In the genomic region with DNA sequence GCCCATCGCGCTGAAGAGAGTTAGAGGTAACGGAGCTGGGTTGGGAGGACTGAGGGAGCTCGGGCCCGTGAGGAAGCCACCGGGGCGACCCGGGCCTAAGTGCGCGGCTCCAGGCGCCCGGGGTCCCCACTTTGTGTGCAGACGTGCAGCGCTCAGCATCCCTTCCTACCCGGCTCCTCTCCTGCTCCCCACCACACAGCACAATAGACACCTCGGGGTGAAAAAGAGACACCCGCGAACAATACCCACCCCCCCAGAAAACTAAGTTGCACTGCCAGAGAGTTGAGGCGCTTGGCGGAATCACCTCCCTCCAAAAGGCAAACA, we compare ENCODE assay signal across 9 mouse cellular contexts. TPM values are rescaled to one million over a fixed set of nuclear protein-coding genes. Genes with fewer than 3 reads are reported as not detected.
DNase-seq lines count a peak whose midpoint lies in the region; ATAC-seq and TF ChIP-seq lines count a peak whose summit lies in the region.
"Had no signal": no experiment of that assay in that cellular context is flagged by ENCODE, and none has a peak within 500 bp of the region (broad histone marks: within the 10 kb centered on the region; RNA-seq: fewer than 3 reads in every experiment).

No protein-coding gene starts in this region.

- no peak for ATAC-seq in heart, embryonic 11.5 days (replicated peaks; ENCODE audit: insufficient number of reproducible peaks, low FRiP score, low TSS enrichment)
- ATAC-seq in liver, embryonic 11.5 days (replicated peaks; ENCODE audit: low FRiP score): no peak
- no peak for ATAC-seq in stomach, postnatal 0 days (ENCODE audit: low FRiP score, low TSS enrichment)

- TF ChIP-seq EP300 in stomach, postnatal 0 days (optimal IDR thresholded peaks at IDR 0.05): no peak

- no peak for TF ChIP-seq CTCF in testis, adult 2 months (IDR thresholded peaks at IDR 0.05; ENCODE audit: control insufficient read depth, insufficient read depth, insufficient replicate concordance, low read depth, low read length)
- TF ChIP-seq CTCF in stomach, postnatal 0 days (IDR thresholded peaks at IDR 0.05; ENCODE audit: low read depth): no peak

- peaks cover 20% of the 10 kb centered on the region for H3K27me3 ChIP-seq in heart, embryonic 11.5 days (ENCODE audit: control insufficient read depth, insufficient read depth, low read length)
- no peaks in the 10 kb centered on the region for H3K27me3 ChIP-seq in testis, adult 2 months (ENCODE audit: control insufficient read depth, insufficient read depth, low read length)
- H3K27me3 ChIP-seq in liver, embryonic 11.5 days (replicated peaks; ENCODE audit: control insufficient read depth, insufficient read depth, low read length): peaks cover 61% of the 10 kb centered on the region
- no peaks in the 10 kb centered on the region for H3K27me3 ChIP-seq in stomach, postnatal 0 days (ENCODE audit: control insufficient read depth, insufficient read depth, low read length)

- H3K36me3 ChIP-seq in heart, embryonic 11.5 days (ENCODE audit: control insufficient read depth, insufficient read depth, low read length): no peaks in the 10 kb centered on the region
- no peaks in the 10 kb centered on the region for H3K36me3 ChIP-seq in testis, adult 2 months (ENCODE audit: control insufficient read depth, insufficient read depth, low read length)
- no peaks in the 10 kb centered on the region for H3K36me3 ChIP-seq in liver, embryonic 11.5 days (ENCODE audit: control insufficient read depth, insufficient read depth, low read length)
- H3K36me3 ChIP-seq in stomach, postnatal 0 days (ENCODE audit: control insufficient read depth, insufficient read depth, low read length): no peaks in the 10 kb centered on the region

- no peaks in the 10 kb centered on the region for H3K9me3 ChIP-seq in heart, embryonic 11.5 days (replicated peaks; ENCODE audit: control insufficient read depth, low read length)
- no peaks in the 10 kb centered on the region for H3K9me3 ChIP-seq in liver, embryonic 11.5 days (ENCODE audit: control insufficient read depth, low read length)
- H3K9me3 ChIP-seq in stomach, postnatal 0 days (ENCODE audit: control insufficient read depth, low read length): no peaks in the 10 kb centered on the region

- no peak for DNase-seq in heart, adult 18-20 months
- no peak for DNase-seq in testis, postnatal 10 days (ENCODE audit: low spot score)
- no peak for DNase-seq in liver, embryonic 11.5 days (ENCODE audit: low spot score)
- no peak for DNase-seq in stomach, postnatal 0 days (ENCODE audit: low spot score)
- DNase-seq in adrenal gland, postnatal 4 days (ENCODE audit: low spot score in 2 of 2): no peak
- no peak for DNase-seq in adrenal gland, postnatal 10 days

- WGBS in heart, embryonic 11.5 days (ENCODE audit: insufficient replicate concordance): 3% methylated on average over 20 of the region's 20 CpGs
- 5% methylated on average over 20 of the region's 20 CpGs for WGBS in liver, embryonic 11.5 days
- 1% methylated on average over 20 of the region's 20 CpGs for WGBS in stomach, postnatal 0 days

- H3K27ac ChIP-seq in heart, embryonic 11.5 days (ENCODE audit: low read depth, low read length): no peak overlapping the region
- H3K27ac ChIP-seq in testis, adult 2 months (ENCODE audit: control insufficient read depth, insufficient read depth, low read depth, low read length): no peak overlapping the region
- no peak overlapping the region for H3K27ac ChIP-seq in liver, embryonic 11.5 days (ENCODE audit: low read depth, low read length)
- H3K27ac ChIP-seq in stomach, postnatal 0 days (replicated peaks): peak overlapping the region; percentile 86

- TF ChIP-seq POLR2A in testis, adult 2 months (IDR thresholded peaks at IDR 0.05; ENCODE audit: control insufficient read depth, low read depth, low read length): no peak

- peak overlapping the region; percentile 82 for H3K9ac ChIP-seq in heart, embryonic 11.5 days (ENCODE audit: low read depth, low read length)
- H3K9ac ChIP-seq in liver, embryonic 11.5 days (ENCODE audit: low read depth, low read length): peak overlapping the region; percentile 73
- H3K9ac ChIP-seq in stomach, postnatal 0 days (ENCODE audit: low read length): peak overlapping the region; percentile 84

- no peaks in the 10 kb centered on the region for H3K4me1 ChIP-seq in heart, embryonic 11.5 days (ENCODE audit: control insufficient read depth, insufficient read depth, low read length)
- peaks cover 2% of the 10 kb centered on the region for H3K4me1 ChIP-seq in testis, adult 2 months (ENCODE audit: control insufficient read depth, insufficient read depth, low read length)
- no peaks in the 10 kb centered on the region for H3K4me1 ChIP-seq in liver, embryonic 11.5 days (replicated peaks; ENCODE audit: control insufficient read depth, insufficient read depth, low read length)
- no peaks in the 10 kb centered on the region for H3K4me1 ChIP-seq in stomach, postnatal 0 days (replicated peaks; ENCODE audit: control insufficient read depth, insufficient read depth)

- peak overlapping the region; percentile 77 for H3K4me3 ChIP-seq in heart, embryonic 11.5 days (ENCODE audit: low read depth, low read length)
- H3K4me3 ChIP-seq in testis, adult 2 months (ENCODE audit: control insufficient read depth, low read depth, low read length): peak overlapping the region; percentile 75
- H3K4me3 ChIP-seq in liver, embryonic 11.5 days (ENCODE audit: low read depth, low read length): peak overlapping the region; percentile 67
- H3K4me3 ChIP-seq in stomach, postnatal 0 days (ENCODE audit: low read depth, low read length): peak overlapping the region; percentile 68

- H3K4me2 ChIP-seq in heart, embryonic 11.5 days: peak overlapping the region; percentile 70
- H3K4me2 ChIP-seq in liver, embryonic 11.5 days: peak overlapping the region; percentile 83
- peak overlapping the region; percentile 85 for H3K4me2 ChIP-seq in stomach, postnatal 0 days (replicated peaks; ENCODE audit: low read depth)

RNA-seq across cellular contexts. Expression of gene Pygo1, which starts 0.5 kb away (rescaled TPM):
- polyA plus RNA-seq in heart, embryonic 11.5 days (2014; fragmentation: Nextera tagmentation; extraction: Ambion mirVana): 2.0 and 2.9 TPM in 2 replicates
- 10 to 100 TPM; 13.5 to 14.9 TPM for total RNA-seq in heart, adult 18-20 months (2021)
- 0.32 and 0.52 TPM in 2 replicates for polyA plus RNA-seq in testis, adult 2 months (2012; rRNA removed)
- polyA plus RNA-seq in liver, embryonic 11.5 days (2014; fragmentation: Nextera tagmentation; extraction: Ambion mirVana): 1.7 and 1.8 TPM in 2 replicates
- polyA plus RNA-seq in stomach, postnatal 0 days (2015; fragmentation: Nextera tagmentation; extraction: Ambion mirVana): 1.1 and 1.4 TPM in 2 replicates
- total RNA-seq in adrenal gland, postnatal 4 days (2021): 1 to 10 TPM; 7.4 to 7.7 TPM
- total RNA-seq in adrenal gland, postnatal 10 days (2021): 1 to 10 TPM; 3.5 to 5.0 TPM

RNA-seq across cellular contexts. Expression of gene Dyx1c1, which starts 32.7 kb away (rescaled TPM):
- polyA plus RNA-seq in heart, embryonic 11.5 days (2014; fragmentation: Nextera tagmentation; extraction: Ambion mirVana): 0.50 and 1.2 TPM in 2 replicates
- total RNA-seq in heart, adult 18-20 months (2021): under 1 TPM; 0.30 to 0.57 TPM
- 13.2 and 13.5 TPM in 2 replicates for polyA plus RNA-seq in testis, adult 2 months (2012; rRNA removed)
- polyA plus RNA-seq in liver, embryonic 11.5 days (2014; fragmentation: Nextera tagmentation; extraction: Ambion mirVana): 0.70 and 0.77 TPM in 2 replicates
- 0.28 and 0.51 TPM in 2 replicates for polyA plus RNA-seq in stomach, postnatal 0 days (2015; fragmentation: Nextera tagmentation; extraction: Ambion mirVana)
- total RNA-seq in adrenal gland, postnatal 4 days (2021): 1 to 10 TPM; 1.7 to 1.8 TPM
- total RNA-seq in adrenal gland, postnatal 10 days (2021): under 1 TPM; 0.66 to 0.85 TPM

RNA-seq across cellular contexts. Expression of gene Gm44503, which starts 32.8 kb away (rescaled TPM):
- polyA plus RNA-seq in heart, embryonic 11.5 days (2014; fragmentation: Nextera tagmentation; extraction: Ambion mirVana): not detected in 2 replicates
- total RNA-seq in heart, adult 18-20 months (2021): not detected
- not detected in 2 replicates for polyA plus RNA-seq in testis, adult 2 months (2012; rRNA removed)
- not detected in 2 replicates for polyA plus RNA-seq in liver, embryonic 11.5 days (2014; fragmentation: Nextera tagmentation; extraction: Ambion mirVana)
- not detected in 2 replicates for polyA plus RNA-seq in stomach, postnatal 0 days (2015; fragmentation: Nextera tagmentation; extraction: Ambion mirVana)
- not detected for total RNA-seq in adrenal gland, postnatal 4 days (2021)
- under 1 TPM in 1 of 2 experiments, not detected in 1; 0.21 TPM for total RNA-seq in adrenal gland, postnatal 10 days (2021)
- total RNA-seq: layer of hippocampus, postnatal 14 days had no signal

RNA-seq across cellular contexts. Expression of gene Ccpg1os, which starts 59.3 kb away (rescaled TPM):
- polyA plus RNA-seq in heart, embryonic 11.5 days (2014; fragmentation: Nextera tagmentation; extraction: Ambion mirVana): 13.3 and 13.5 TPM in 2 replicates
- 1 to 10 TPM; 5.8 to 6.7 TPM for total RNA-seq in heart, adult 18-20 months (2021)
- 250 and 293 TPM in 2 replicates for polyA plus RNA-seq in testis, adult 2 months (2012; rRNA removed)
- 6.9 and 7.3 TPM in 2 replicates for polyA plus RNA-seq in liver, embryonic 11.5 days (2014; fragmentation: Nextera tagmentation; extraction: Ambion mirVana)
- polyA plus RNA-seq in stomach, postnatal 0 days (2015; fragmentation: Nextera tagmentation; extraction: Ambion mirVana): 10.6 and 12.0 TPM in 2 replicates
- 10 to 100 TPM; 14.1 to 15.1 TPM for total RNA-seq in adrenal gland, postnatal 4 days (2021)
- total RNA-seq in adrenal gland, postnatal 10 days (2021): 10 to 100 TPM; 11.3 to 12.4 TPM

RNA-seq across cellular contexts. Expression of gene Ccpg1, which starts 59.3 kb away (rescaled TPM):
- polyA plus RNA-seq in heart, embryonic 11.5 days (2014; fragmentation: Nextera tagmentation; extraction: Ambion mirVana): 17.4 and 28.7 TPM in 2 replicates
- total RNA-seq in heart, adult 18-20 months (2021): 10 to 100 TPM; 84.9 to 95.1 TPM
- polyA plus RNA-seq in testis, adult 2 months (2012; rRNA removed): 30.0 and 38.9 TPM in 2 replicates
- 14.8 and 18.9 TPM in 2 replicates for polyA plus RNA-seq in liver, embryonic 11.5 days (2014; fragmentation: Nextera tagmentation; extraction: Ambion mirVana)
- 22.9 and 26.0 TPM in 2 replicates for polyA plus RNA-seq in stomach, postnatal 0 days (2015; fragmentation: Nextera tagmentation; extraction: Ambion mirVana)
- total RNA-seq in adrenal gland, postnatal 4 days (2021): 10 to 100 TPM; 81.5 to 91.7 TPM
- 10 to 100 TPM; 71.0 to 73.8 TPM for total RNA-seq in adrenal gland, postnatal 10 days (2021)
